Mouse (Mus musculus) mouse trophoblast stem cell (cell line): ENCODE measurements around the gene Pdcd7.
"Not testable (repeated sequence)": the region's sequence is repeated elsewhere in the genome, so short reads cannot be mapped to it uniquely, and the experiment has no call there.

Experiments
- in situ Hi-C, 2 experiments: fragments of 300-500 bp; cut with MseI, MboI; formaldehyde crosslinking; loops; 2 replicates in 1 of 2; 3 replicates in 1 of 2; pipeline ENCODE4 v1.15.1; 2025

The Pdcd7 gene

GRCm38 (mm10) chr9:65345854-65346475, at the start of gene Pdcd7:
Gene Pdcd7, plus strand, starts transcription at chr9:65346104.
- in situ Hi-C loops: no loop called here

GRCm38 (mm10) chr9:65297056-65297455, 48.8 kb upstream of the Pdcd7 start:
- in situ Hi-C loops: no loop called here

- in situ Hi-C loops: no loop called here
These were observed 47.1 kb upstream of the Pdcd7 start for GRCm38 (mm10) chr9:65298761-65299160.

DNA sequence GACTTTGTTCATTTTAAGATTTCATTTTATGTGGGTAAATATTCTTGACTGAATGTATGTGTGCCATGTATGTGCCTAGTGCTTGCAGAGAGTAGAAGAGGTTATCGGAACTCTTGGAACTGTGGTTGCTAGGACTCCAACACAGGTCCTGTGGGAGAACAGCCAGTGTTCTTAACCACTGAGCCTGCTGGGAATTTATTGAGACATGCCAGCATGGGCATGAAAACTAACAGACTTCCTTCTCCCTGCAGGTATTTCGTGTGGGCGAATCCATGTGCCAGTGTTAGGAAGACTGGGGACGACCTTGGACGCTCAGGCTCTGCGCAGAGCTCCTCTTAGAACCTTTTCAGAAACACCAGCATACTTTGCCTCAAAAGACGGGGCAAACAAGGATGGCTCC, 46.3 kb upstream of the Pdcd7 start:
- in situ Hi-C loops: no loop called here

GRCm38 (mm10) chr9:65302327-65302983, 43.4 kb upstream of the Pdcd7 start:
- in situ Hi-C loops: no loop called here

GRCm38 (mm10) chr9:65303586-65303985, 42.3 kb upstream of the Pdcd7 start:
- in situ Hi-C loops: no loop called here

DNA sequence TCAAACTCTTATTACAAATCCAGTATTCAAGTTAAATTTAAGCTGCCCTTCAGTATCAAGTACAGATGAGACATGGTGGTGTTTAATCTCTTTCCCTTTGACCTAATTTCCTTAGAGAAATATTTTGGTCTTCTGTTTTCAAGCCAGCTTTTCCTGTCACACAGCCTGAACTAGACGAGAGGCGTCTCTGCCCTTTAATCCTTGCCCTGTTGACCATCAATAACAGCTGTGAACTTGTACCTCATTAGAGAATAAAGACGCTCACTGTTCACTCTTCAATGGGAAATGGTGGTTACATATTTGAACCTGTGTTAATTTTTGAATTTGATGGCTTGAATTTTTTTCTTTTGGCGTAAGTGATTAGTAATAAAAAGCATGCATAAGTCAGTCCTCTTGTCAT, 41.6 kb upstream of the Pdcd7 start:
- in situ Hi-C loops: no loop called here

DNA sequence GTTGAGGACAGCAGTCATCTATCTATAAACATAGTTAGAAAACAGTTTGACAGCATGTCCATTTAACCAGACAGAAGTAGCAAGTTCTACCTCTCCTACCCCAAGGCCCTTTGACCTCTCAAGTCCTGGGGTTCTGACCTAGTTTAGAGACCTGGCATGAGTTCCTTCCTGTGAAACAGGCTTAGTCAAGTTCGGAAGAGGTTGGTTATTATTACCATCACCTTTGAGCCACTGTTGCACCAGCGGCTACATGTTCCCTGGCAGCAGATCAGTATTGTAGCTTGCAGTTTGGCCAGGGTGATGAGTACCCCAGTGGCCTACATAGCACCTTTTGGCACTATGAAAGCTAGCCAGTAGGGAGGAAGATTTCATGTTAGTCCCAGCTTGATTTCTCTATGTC, 39.2 kb upstream of the Pdcd7 start:
- in situ Hi-C loops: no loop called here

GRCm38 (mm10) chr9:65308011-65308410, 37.9 kb upstream of the Pdcd7 start:
- in situ Hi-C loops: no loop called here

- in situ Hi-C loops: no loop called here
These were observed 33.1 kb upstream of the Pdcd7 start for GRCm38 (mm10) chr9:65312669-65313357.

GRCm38 (mm10) chr9:65313846-65314245, 32.1 kb upstream of the Pdcd7 start:
- in situ Hi-C loops: no loop called here

DNA sequence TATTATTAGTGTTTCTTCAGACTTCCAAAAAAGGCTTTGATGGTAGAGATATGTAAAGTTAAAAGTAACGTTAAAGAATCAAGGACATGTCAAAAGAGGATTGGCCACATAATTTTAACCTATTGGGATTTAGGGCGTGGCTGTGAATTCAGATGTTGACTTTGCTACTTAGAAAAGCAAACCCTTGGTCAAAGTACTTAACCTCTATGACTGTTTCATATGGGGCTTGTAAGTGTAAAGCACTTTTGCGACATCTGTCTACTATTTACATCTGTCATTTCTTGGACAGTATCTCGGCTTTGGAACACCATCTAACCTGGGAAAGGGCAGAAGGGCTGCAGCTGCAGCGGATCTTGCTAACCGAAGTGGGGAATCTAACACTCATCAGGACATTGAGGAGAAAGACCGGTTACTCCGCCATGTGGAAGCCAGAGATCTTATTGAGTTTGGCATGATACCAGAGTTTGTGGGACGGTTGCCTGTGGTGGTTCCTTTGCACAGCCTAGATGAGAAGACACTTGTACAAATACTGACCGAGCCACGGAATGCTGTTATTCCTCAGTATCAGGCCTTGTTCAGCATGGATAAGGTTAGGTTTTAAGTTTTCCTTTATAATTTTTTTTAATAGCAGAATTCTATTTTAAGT, 23.5 kb upstream of the Pdcd7 start:
- in situ Hi-C loops: no loop called here

DNA sequence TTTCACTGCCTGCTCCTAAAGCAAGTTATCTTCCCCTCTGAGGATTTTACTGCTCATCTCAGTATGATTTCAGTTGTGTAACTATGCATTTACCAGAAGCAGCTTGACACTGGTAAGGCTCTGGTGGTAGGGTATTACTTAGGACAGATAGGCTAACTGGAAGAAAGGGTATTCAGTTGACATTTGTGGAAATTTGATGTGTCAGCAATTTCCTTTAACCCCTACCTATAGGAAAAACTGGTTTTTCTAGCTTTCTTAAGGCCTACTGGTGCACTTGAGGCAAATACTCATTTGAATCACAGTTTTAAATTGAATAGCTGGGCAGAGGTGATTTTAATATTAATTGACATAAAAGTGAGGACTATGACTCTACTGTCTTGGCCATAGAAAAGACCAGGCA, 19.9 kb upstream of the Pdcd7 start:
- in situ Hi-C loops: no loop called here

GRCm38 (mm10) chr9:65327371-65327770, 18.5 kb upstream of the Pdcd7 start:
- in situ Hi-C loops: no loop called here

DNA sequence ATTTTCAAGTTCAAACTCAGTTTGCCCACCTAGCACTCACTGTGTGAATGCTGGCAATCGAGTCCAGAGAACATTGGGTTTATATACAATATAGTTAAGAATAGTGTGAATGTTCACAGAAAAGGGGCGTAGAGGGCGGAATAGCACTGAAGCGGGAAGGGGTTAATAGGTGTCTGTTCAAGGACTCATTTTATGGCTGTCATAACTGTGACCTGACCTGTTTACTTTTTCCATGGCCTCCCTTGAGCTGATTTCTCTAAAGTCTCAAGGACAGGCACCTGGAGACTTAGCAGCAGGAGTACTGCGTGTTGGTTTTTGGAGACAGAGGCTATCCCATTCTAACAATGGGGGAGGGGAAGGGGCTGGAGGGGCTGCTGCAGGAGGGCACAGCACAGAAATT, 11.9 kb upstream of the Pdcd7 start:
- in situ Hi-C loops: no loop called here

GRCm38 (mm10) chr9:65339146-65339545, 6.8 kb upstream of the Pdcd7 start:
- in situ Hi-C loops: no loop called here

- in situ Hi-C loops: no loop called here
These were observed 5.5 kb upstream of the Pdcd7 start for GRCm38 (mm10) chr9:65340414-65340813.

- in situ Hi-C loops: not testable (repeated sequence)
These were observed 465 bp upstream of the Pdcd7 start for GRCm38 (mm10) chr9:65345439-65345838.

- in situ Hi-C loops: no loop called here
These were observed 690 bp downstream of the Pdcd7 start for GRCm38 (mm10) chr9:65346476-65347111.

GRCm38 (mm10) chr9:65347112-65347850, 1.4 kb downstream of the Pdcd7 start:
- in situ Hi-C loops: no loop called here

GRCm38 (mm10) chr9:65353251-65353650, 7.3 kb downstream of the Pdcd7 start:
- in situ Hi-C loops: no loop called here
